8 mouse cellular contexts compared by ENCODE assay signal in the genomic region with DNA sequence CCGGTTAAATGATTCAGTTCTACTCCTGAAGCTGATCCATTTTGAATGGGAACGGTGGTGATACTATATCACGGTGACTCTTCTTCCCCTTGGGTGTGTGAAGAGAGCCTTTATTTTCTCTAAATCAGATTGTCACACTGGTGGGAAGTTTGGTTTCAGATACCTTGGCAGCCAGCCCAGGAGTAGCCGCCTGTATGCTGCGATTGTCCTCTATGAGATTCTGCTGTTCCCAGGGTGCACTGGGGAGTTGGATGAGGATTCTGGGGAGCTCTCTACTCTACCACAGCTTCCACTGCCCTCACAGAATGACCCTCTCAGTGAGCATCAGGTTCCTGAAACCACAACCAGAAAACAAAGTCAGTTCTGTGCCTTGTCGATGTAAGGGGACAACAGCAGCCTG.
A peak's percentile ranks its signal among the peaks of the same experiment; 100 is the strongest.
DNase-seq lines count a peak whose midpoint lies in the region; ATAC-seq and TF ChIP-seq lines count a peak whose summit lies in the region.
"Had no signal": no experiment of that assay in that cellular context is flagged by ENCODE, and none has a peak within 500 bp of the region (broad histone marks: within the 10 kb centered on the region; RNA-seq: fewer than 3 reads in every experiment).

No protein-coding gene starts in this region.

- no peak overlapping the region for H3K4me3 ChIP-seq in left cerebral cortex, adult 2 months
- no peak overlapping the region for H3K4me3 ChIP-seq in heart, embryonic 13.5 days
- H3K4me3 ChIP-seq in kidney, postnatal 0 days (replicated peaks; ENCODE audit: low read depth, low read length): no peak overlapping the region

- WGBS in heart, embryonic 13.5 days: 41% methylated on average over 6 of the region's 6 CpGs
- WGBS in kidney, postnatal 0 days: 66% methylated on average over 6 of the region's 6 CpGs

- TF ChIP-seq CTCF in left cerebral cortex, adult 2 months (IDR thresholded peaks at IDR 0.05): no peak
- TF ChIP-seq CTCF in kidney, postnatal 0 days (IDR thresholded peaks at IDR 0.05; ENCODE audit: low read depth): no peak

- no peaks in the 10 kb centered on the region for H3K9me3 ChIP-seq in heart, embryonic 13.5 days
- H3K9me3 ChIP-seq in kidney, postnatal 0 days (replicated peaks; ENCODE audit: low read length): no peaks in the 10 kb centered on the region

- DNase-seq in left cerebral cortex, postnatal 14 days (ENCODE audit: low spot score in 2 of 2): peak; percentile 49 to 51
- no peak for DNase-seq in left cerebral cortex, adult 2 months (ENCODE audit: extremely low spot score in 1 of 2, low spot score in 2 of 2)
- peak; percentile 22 for DNase-seq in kidney, postnatal 0 days (ENCODE audit: low spot score)
- DNase-seq in right cerebral cortex, postnatal 10 days (ENCODE audit: low spot score in 2 of 2): peak; percentile 53 to 58
- no peak for DNase-seq in spleen, adult 12 weeks (ENCODE audit: low spot score)
- no peak for DNase-seq in embryo, embryonic 9.5 days (ENCODE audit: extremely low spot score)

- H3K4me1 ChIP-seq in heart, embryonic 13.5 days: peaks cover 46% of the 10 kb centered on the region
- no peaks in the 10 kb centered on the region for H3K4me1 ChIP-seq in kidney, postnatal 0 days (replicated peaks; ENCODE audit: insufficient read depth, low read length)

- H3K27ac ChIP-seq in left cerebral cortex, adult 2 months: no peak overlapping the region
- 0 out of 2 replicates have a peak overlapping the region, but pooled peaks have one; percentile 40 for H3K27ac ChIP-seq in heart, embryonic 13.5 days (replicated peaks)
- no peak overlapping the region for H3K27ac ChIP-seq in kidney, postnatal 0 days

- H3K36me3 ChIP-seq in heart, embryonic 13.5 days: no peaks in the 10 kb centered on the region
- H3K36me3 ChIP-seq in kidney, postnatal 0 days (ENCODE audit: insufficient read depth, low read length): no peaks in the 10 kb centered on the region

- no peak for ATAC-seq in heart, embryonic 13.5 days (ENCODE audit: extremely low read depth, insufficient number of reproducible peaks, low FRiP score, low TSS enrichment)
- ATAC-seq in kidney, postnatal 0 days (replicated peaks; ENCODE audit: low FRiP score, low read depth): no peak

- no peak overlapping the region for H3K4me2 ChIP-seq in heart, embryonic 13.5 days
- no peak overlapping the region for H3K4me2 ChIP-seq in kidney, postnatal 0 days (ENCODE audit: low read length)
- H3K4me2 ChIP-seq: midbrain, embryonic 11.5 days had no signal

- H3K9ac ChIP-seq in heart, embryonic 13.5 days: no peak overlapping the region
- H3K9ac ChIP-seq in kidney, postnatal 0 days (ENCODE audit: low read depth, low read length): no peak overlapping the region

- no peaks in the 10 kb centered on the region for H3K27me3 ChIP-seq in heart, embryonic 13.5 days (replicated peaks)
- H3K27me3 ChIP-seq in kidney, postnatal 0 days (ENCODE audit: insufficient read depth, low read length): no peaks in the 10 kb centered on the region

- intact Hi-C loops in left cerebral cortex, postnatal 14 days (cut with DNase I): no loop called here
- intact Hi-C loops in left cerebral cortex, adult 2 months (cut with DNase I): no loop called here

Comparison
In these comparisons a context has a peak if more than half of its experiments do, and no peak if none do; other contexts are left out.
1. DNase-seq: peak in left cerebral cortex, postnatal 14 days (2 of 2), kidney, postnatal 0 days (single experiment) and right cerebral cortex, postnatal 10 days (2 of 2); none in left cerebral cortex, adult 2 months (0 of 2), spleen, adult 12 weeks (single experiment) and embryo, embryonic 9.5 days (single experiment).